Mouse (Mus musculus): Measurements from ENCODE around the gene Mapk12.

Gene Mapk12

GRCm38 (mm10) chr15:89171526-89172051 lies 31.1 kb upstream of the Mapk12 start:
- DNase-seq (ENCODE audit: extremely low spot score): no peak

- DNase-seq (ENCODE audit: extremely low spot score): peak; percentile 20
Measured at GRCm38 (mm10) chr15:89170102-89170501, 29.6 kb upstream of the Mapk12 start.

DNA sequence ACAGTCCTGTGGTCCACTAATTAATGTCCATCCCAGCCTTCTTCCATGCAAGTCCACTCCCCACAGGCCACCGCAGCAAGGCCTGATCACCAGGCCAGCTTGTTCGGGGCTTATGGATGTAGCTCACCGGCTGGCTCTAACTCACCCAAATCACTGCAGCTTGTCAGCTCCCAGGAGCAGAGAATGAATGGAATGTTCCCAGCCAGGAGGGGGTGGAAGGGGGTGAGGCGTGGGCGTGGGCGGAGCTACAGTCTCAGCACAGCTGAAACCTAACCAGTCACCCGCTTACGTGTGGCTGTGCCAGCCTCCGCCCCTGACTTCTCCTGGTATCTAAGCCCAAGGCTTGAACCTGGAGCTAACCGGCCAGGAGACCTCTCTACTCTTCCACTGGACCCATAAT lies 28.9 kb upstream of the Mapk12 start:
- peak; percentile 87 for DNase-seq (ENCODE audit: extremely low spot score)

DNA sequence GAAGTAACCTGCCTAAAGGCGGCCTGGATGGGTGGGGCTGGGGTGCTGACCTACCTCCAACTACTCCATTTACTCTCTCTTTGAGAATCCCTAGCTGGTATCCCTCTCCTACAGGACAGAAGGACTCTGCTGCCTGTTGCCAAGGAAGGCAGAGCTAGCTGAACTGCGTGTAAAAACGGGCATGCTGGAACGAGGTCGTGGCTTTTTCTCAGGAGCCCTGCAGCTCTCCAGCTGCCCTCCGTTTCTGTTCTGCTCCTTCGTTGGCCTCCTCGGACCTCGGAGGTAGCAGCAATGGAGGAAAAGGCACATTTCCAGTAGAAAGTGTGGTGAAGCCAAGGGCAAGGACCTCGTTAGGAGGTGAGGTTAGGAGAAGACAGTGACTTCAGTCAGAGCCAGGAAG lies 28.4 kb upstream of the Mapk12 start:
- DNase-seq (ENCODE audit: extremely low spot score): no peak

- no peak for DNase-seq (ENCODE audit: extremely low spot score)
Measured at GRCm38 (mm10) chr15:89165478-89165877, 25.0 kb upstream of the Mapk12 start.

- DNase-seq (ENCODE audit: extremely low spot score): no peak
Measured at GRCm38 (mm10) chr15:89161397-89161796, 20.9 kb upstream of the Mapk12 start.

GRCm38 (mm10) chr15:89158516-89158915 lies 18.0 kb upstream of the Mapk12 start:
- no peak for DNase-seq (ENCODE audit: extremely low spot score)

DNA sequence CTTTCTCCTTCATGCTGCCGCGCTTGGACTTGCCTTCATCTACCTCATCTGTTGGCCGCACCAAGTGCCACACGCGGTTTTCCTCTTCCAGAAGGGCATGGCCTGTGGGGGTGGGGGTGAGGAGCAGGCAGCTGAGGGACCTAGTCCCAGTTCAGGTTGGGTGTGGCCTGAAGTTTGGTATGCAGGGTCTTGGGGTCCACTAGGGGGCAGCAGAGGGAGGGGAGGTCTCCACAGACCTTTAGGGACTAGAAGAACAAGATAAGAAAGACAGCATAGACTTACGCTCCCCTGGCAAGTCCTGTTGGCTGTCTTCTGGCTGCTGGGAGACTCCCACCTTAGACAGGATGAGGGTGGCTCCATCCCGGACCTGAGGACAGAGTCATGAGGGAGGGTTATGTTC lies 17.5 kb upstream of the Mapk12 start:
- peak; percentile 72 for DNase-seq (ENCODE audit: extremely low spot score)

DNA sequence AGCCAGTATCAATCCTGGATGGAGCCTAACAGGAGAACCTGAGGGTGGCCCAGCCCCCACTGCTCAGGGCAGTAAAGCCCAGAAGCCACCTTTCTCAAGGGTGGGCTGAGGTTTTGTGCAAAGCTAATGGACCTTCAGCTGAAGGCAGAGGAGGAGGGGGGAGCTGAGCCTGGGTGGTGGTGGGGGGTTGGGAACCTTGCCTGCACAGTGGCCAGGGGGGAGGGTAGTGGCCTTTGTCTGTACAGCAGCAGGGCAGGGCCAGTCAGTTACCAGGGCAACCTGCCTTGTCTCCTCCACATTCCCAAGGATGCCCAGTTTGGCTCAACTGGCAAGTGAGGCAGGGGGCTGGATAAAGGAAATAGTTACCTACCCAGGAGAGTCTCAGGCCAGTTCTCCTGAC lies 11.8 kb upstream of the Mapk12 start:
- DNase-seq (ENCODE audit: extremely low spot score): peak; percentile 73

GRCm38 (mm10) chr15:89150041-89150390 lies 9.5 kb upstream of the Mapk12 start:
- no peak for DNase-seq (ENCODE audit: extremely low spot score)

GRCm38 (mm10) chr15:89149271-89150040 lies 9.0 kb upstream of the Mapk12 start, which contains the start of gene Mapk11:
TSS of gene Mapk11 (minus strand) at chr15:89149628.
- DNase-seq (ENCODE audit: extremely low spot score): peak; percentile 75

DNA sequence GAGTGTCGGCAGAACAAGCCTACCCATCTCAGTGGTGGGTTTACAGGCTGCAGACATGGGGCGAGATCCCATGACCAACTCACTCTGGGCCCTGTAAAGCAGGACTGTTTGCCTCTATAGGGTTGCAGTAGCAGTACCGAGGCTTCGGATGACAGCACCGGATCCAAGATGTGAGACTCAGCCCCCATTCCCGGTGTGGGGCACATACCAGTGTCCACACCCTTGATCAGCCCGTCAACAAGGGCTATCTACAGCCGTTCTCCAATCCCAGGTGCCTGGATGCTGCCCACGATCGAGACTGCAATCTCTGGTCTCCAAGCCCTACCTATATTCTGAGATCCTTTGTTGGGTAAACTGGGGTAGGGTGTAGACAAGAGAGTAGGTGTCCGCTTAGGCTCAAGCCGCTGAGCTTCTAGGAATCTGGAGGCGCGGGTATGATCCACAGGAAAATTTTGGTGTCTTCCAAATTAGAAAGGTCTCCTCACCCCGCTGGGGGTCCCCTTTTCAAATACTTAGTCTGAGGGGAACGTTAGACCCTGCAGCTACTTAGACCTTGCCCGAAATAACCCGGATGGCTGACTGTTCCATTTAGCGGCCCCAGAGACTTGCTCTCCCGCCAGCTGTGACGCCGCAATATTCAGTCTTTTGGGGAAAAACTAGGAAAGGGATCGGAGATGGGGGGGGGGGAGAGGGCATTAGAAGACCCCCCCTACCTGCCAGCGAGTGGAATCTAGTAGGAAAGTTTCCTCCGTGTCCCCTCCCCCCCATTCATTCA lies 8.2 kb upstream of the Mapk12 start:
- peak; percentile 40 for DNase-seq (ENCODE audit: extremely low spot score)

DNA sequence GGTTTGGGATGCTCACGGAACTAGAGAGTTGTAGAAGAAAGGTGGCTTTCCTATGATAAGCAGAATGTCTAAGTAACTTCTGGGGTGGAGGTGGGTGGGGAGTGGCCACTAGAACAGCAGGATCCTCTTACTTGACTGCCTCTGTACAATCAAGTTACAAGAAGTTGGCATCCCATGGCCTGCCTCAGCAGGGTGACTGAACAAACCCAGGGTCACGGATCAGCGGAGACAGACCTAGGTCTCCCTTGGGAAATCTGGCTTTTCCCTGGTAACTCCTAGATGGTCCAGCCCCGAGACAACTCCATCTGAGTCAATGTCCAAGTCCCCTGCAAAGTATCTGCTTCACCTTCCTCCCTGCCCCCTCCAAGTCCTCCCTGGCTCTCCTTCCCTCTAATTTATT lies 7.4 kb upstream of the Mapk12 start:
- DNase-seq (ENCODE audit: extremely low spot score): no peak

DNA sequence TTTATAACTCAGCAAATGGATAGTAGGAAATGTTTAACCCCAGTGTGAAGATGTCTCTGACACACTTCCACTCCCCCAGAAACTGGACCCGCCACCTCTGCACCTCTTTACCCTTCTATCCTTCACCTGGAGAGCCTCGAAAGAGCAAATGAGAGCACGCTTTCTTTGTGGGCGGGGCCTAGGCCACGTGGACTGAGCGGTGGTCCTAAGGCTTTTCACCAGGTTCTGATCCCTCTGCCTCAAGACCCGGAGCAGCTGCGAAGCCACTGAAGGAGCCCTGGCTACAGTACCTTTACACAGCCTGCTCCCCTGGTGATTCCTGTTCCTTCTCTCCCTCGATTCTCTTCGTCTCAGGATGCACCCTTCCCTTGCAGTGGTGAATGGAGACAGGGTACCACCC lies 7.0 kb upstream of the Mapk12 start:
- DNase-seq (ENCODE audit: extremely low spot score): no peak

DNA sequence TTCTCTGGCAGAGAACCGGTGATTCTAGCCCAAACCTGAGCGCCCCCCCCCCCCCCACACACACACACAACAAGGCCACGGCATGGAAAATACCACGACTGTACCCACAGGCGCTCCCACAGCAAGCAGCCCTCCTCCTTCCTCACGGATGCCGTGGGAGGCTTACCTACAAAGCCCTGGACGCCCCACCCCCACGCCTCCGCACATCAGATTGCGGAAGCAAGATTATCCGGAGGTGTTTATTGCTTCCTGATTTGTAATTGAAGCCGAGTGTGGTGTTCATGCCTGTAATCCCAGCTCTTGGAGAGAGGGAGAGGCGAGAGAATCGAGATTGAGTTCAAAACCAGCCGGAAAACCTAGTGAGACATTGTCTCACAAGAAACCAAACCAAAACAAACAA lies 6.5 kb upstream of the Mapk12 start:
- no peak for DNase-seq (ENCODE audit: extremely low spot score)

DNA sequence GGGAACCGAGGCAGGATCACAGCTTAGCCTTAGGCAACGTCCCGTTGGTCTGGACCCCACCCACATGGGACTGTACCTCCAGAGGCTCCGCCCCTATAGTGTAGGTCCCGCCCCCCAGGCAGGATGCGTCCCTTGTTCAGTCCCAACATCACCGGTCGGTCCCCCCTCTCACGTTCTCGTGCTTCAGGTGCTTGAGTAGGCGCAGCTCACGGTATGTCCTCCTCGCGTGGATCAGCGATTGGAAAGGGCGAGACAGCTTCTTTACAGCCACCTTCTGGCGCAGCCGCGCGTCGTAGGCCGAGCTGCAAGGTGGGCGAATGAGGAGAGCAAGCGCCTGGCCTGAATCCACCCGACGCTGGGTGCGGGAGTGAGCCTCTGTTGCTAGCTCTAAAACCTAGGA lies 6.0 kb upstream of the Mapk12 start:
- DNase-seq (ENCODE audit: extremely low spot score): peak; percentile 55

DNA sequence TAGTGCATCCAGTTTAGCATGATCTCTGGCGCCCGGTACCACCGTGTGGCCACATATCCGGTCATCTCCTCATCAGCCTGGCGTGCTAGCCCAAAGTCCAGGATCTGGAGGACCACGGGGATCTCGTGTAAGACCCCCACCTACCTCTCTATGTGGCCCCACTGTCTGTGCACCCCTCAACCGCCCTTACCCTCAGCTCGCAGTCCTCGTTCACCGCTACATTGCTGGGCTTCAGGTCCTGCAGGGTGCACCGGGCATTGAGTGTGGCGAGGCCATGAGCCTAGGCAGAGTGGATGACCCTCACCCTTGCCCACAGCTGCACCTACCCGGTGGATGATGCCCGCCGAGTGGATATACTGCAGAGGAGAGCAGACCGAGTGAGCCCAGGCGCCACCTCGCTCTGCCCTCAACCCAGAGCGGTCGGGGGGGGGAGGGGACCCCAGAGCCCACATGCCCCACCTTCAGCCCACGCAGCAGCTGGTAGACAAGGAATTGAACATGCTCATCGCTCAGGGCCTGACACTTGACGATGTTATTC lies 5.4 kb upstream of the Mapk12 start:
- DNase-seq (ENCODE audit: extremely low spot score): no peak

- DNase-seq (ENCODE audit: extremely low spot score): no peak
Measured at GRCm38 (mm10) chr15:89144965-89145364, 4.5 kb upstream of the Mapk12 start.

GRCm38 (mm10) chr15:89143134-89143533 lies 2.6 kb upstream of the Mapk12 start:
- DNase-seq (ENCODE audit: extremely low spot score): no peak

DNA sequence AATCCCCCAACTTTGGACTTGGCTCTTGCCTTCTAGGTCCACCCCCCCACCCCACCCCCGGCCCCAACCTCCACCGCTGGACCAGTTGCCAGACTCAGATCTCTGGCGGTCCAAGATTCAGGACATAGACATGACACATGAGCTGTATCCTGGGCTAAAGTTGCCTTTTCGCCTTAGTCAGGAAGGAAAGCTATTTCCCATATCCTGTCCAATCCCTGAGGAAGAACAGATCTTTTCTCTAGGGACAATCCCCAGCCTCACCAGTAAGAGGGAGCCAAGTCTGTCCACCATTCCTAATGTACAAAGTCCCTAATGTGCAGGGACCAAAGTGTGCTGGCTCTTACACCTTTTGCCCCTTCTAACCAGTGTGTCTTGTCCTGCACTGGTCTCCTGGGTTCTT lies 1.4 kb upstream of the Mapk12 start:
- DNase-seq (ENCODE audit: extremely low spot score): no peak

DNA sequence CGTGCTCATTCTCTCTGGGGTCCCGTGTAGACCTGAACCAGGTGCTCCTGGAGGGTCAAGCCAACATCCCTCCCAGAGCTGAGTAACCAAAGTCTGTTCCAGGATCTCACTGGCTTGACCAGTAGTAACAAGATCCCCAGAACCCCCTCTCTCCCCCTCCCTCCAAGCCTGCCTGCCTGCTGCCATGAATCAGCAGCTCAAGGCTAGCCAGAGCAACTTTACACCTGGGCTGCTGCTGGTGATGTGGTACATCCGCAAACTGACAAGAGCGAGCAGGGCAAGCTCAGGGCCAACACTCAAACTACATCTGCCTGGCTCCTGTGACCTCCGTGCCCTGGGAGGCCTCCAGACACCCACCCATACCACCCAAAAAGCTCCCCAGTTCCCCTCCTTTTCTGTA lies 940 bp upstream of the Mapk12 start:
- no peak for DNase-seq (ENCODE audit: extremely low spot score)

GRCm38 (mm10) chr15:89140048-89140658 lies 350 bp downstream of the Mapk12 start:
- no peak for DNase-seq (ENCODE audit: extremely low spot score)
